Mouse (Mus musculus): ENCODE results near the gene Phf3. TPM values are rescaled to one million over a fixed set of nuclear protein-coding genes. Genes with fewer than 3 reads are reported as not detected.
A peak's percentile ranks its signal among the peaks of the same experiment; 100 is the strongest.

Phf3 gene
- total RNA-seq, 2 experiments from 2014 or later, result 75.6 to 110 TPM

GRCm38 (mm10) chr1:30839662-30840061 lies 34.1 kb downstream of the Phf3 start:
- no peak for DNase-seq (ENCODE audit: low spot score in 2 of 2)
- intact Hi-C loops (cut with DNase I), result no loop called here

GRCm38 (mm10) chr1:30835512-30835911 lies 38.2 kb downstream of the Phf3 start:
- intact Hi-C loops (cut with DNase I), result no loop called here
- no peak for DNase-seq (ENCODE audit: low spot score in 2 of 2)

DNA sequence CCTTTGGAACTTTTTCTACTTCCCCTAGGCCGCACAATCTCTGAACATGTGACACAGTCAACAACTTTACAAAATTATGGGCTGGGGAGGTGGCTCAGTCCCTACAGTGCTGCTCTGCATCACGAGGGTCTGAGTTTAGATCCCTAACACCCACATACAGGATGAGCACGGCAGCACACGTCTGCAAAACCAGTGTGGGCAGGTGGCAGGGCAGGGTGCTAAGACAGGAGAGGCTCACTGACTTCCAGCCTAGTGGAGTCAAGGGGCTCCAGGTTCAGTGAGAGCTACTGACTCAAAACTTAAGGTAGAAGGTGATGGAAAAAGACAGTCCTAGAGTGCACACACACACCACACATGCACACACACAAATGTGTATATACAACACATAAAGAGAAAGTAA lies 40.9 kb downstream of the Phf3 start:
- peak in 1 of 2 experiments; percentile 12 for DNase-seq (ENCODE audit: low spot score in 2 of 2)
- intact Hi-C loops (cut with DNase I), result no loop called here

DNA sequence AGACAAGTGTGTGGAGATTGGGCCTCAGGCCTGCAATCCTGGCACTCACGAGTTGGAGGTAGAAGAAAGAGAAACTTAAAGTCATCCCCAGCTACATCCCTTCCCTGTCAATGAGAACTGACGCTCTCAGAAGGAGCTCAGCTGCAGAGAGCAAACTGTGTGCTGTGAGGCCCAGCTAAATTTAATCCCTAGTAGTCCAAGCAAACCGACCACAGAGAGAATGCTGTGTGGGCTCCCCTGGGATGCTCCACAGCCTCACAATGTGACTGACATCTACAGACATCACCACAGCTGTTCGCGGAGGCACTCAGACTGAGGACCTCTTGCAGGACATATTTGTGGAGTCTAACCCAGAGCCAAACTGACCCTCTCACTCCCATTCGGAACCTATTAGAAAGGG lies 54.3 kb downstream of the Phf3 start:
- peak in 1 of 2 experiments; percentile 23 for DNase-seq (ENCODE audit: low spot score in 2 of 2)
- intact Hi-C loops (cut with DNase I), result no loop called here

DNA sequence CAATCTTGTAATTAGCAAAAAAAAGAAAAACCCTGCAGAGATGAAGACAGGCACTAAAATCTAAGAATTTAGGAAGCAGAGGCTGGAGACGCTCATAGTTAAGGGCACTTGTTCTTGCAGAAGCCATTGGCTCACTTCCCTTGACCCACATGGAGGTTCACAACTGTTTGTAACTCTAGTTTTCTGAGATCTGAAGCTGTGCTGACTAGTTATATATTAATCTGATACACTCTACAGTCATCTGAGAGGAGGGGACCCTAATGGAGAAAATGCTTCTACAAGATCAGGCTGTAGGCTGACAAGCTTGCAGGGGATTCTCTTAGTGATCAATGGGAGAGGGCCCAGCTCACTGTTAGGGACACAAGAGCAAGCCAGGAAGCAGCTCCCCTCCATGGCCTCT lies 58.1 kb downstream of the Phf3 start:
- DNase-seq (ENCODE audit: low spot score in 2 of 2), result no peak
- intact Hi-C loops (cut with DNase I), result no loop called here

DNA sequence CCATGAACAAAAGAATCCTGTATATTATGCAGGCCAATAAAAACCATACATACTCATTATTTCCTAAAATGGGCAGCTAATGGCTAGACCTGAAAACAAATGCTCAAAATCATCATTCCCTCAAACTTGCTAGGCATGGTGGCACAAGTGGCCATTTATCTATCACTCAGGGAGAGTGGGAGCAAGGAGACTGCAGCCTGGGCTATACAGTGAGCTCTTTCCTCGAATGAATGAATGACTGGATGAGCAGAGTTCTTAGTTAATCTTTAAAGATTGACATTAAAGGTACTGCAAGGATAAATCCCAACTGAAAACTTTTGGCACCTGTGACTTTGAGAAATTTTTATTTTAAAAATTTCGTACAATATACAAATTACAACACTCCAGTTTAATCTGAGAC lies 58.7 kb downstream of the Phf3 start:
- DNase-seq (ENCODE audit: low spot score in 2 of 2), result no peak
- intact Hi-C loops (cut with DNase I), result no loop called here

DNA sequence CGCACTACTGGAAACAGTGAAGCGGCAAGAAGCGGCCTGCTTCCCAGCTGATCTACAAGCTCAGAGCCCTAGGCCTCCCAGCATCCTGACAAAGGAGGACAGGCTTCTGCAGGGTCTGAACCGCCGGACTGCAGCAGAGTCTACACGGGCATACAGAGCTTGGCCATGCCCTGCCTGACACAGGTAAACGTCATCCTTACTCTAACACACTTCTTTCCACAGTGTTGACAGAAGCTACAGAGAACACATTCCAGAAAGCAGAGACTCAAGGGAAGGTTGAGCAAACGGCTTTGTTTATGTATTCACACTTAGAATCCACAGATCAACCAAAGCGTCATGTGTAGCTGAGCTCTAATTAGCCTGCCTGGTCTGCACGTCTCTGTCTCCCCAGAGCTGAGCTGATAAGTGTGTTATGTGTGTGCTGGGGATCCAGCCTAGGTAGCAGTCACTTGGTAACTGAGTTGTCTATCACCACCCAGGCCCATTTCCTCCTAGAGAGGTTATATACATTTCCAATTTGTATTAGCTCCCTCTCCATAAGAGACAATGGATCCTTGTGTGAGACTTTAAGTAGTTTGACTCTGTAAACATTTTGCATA lies 65.5 kb downstream of the Phf3 start:
- intact Hi-C loops (cut with DNase I), result no loop called here
- no peak for DNase-seq (ENCODE audit: low spot score in 2 of 2)

- intact Hi-C loops (cut with DNase I), result no loop called here
Measured at GRCm38 (mm10) chr1:30805688-30806285, 67.9 kb downstream of the Phf3 start.

GRCm38 (mm10) chr1:30804919-30805318 lies 68.8 kb downstream of the Phf3 start:
- intact Hi-C loops (cut with DNase I), result no loop called here
- DNase-seq (ENCODE audit: low spot score in 2 of 2), result no peak

More at GRCm38 (mm10) chr1:30805688-30806285, 67.9 kb downstream of the Phf3 start:
- no peak for DNase-seq (ENCODE audit: low spot score in 2 of 2)

DNA sequence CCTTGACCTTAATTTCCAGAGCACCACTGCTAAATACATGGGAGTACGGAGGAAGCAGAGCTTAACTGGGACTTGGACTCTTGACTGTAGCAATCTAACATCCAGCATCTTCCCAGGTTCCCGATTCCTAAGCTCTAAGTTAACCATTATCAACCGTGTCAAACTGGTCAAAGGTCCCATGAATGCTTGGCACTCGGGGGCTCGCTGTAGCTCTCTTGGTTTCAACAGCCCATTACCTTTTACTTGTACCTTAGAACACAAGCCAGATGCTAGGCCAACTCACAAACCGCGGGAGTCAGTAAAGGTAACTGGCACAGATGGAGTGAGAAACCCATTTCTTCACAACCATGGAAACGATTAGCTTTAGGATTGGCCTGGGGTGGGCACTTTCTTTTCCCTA lies 71.8 kb downstream of the Phf3 start:
- intact Hi-C loops (cut with DNase I), result no loop called here

DNA sequence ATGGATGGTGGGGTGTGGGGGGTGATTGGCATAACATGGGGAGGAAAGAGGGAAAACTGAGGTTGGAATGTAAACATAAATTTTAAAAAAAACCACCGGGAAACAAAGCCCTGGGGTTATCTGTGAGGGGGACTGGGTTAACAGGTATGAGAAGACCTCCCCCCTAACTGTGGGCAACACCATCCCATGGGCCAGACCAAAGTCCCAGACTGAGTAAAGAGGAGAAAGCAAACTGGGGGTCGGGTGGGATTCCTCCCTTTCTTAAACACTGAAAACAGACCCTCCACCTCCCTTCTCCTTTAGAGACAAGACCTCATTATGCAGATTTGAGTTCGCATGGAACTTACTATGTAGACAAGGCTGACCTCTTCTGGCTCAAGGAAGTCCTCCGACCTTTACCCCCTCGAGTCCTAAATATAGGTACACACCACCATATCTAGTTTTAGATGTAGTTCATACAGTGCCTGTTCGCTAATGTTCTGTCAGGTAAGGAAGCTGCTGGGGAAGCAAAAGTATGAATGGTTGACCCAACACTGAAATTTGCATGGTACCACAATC lies 74.4 kb downstream of the Phf3 start:
- intact Hi-C loops (cut with DNase I), result no loop called here
- DNase-seq (ENCODE audit: low spot score in 2 of 2), result no peak

More for the DNA sequence above, 71.8 kb downstream of the Phf3 start:
- no peak for DNase-seq (ENCODE audit: low spot score in 2 of 2)

DNA sequence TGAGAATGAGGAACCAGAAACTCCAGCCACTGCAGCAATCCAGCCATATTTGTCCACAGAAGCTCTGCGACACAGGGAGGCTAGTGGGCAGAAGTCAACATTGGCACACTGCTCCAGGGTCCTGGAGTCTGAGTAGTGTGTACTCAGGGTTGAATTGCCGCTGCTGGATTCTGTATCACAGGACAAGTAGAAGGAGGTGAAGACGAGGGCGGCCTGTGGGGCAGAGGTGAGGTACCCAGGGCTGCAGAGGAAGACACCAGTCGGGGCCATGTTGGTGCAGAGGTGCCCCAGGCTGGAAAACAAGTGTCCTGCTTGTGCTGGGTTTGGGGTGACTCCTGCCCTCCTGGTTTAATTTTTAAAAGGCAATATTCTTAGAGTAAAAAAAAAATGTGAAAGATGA lies 79.1 kb downstream of the Phf3 start:
- intact Hi-C loops (cut with DNase I), result loop anchor here (5.0 kb wide), 1 partner anchor 78 kb away; the partner anchor contains the start of gene Phf3

DNA sequence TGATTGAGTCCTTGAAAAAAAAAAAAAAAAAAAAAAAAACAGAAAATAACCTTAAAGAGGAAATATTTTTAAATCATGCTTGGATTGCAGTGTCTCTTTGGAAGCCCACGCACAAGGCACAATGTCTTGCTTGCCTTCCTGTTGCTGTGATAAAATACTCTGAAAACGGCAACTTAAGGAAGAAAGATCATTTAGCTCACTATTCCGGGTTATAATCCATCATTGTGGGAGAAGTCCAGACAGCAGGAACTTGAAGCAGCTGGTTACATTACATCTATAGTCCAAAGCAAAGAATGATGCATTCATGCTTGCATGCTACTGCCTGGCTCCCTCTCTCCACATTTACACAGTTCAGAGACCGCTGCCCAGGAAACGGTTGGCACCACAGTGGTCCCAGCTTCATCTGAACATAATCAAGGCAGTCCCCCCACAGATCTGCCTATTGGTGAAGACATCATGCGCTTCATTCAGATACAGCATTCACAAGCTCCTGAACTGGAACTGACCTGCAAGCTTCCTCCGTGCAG lies 80.3 kb downstream of the Phf3 start:
- no peak for DNase-seq (ENCODE audit: low spot score in 2 of 2)
- intact Hi-C loops (cut with DNase I), result loop anchor here (5.0 kb wide), 1 partner anchor 79 kb away; the partner anchor contains the start of gene Phf3

More for the DNA sequence above, 79.1 kb downstream of the Phf3 start:
- DNase-seq (ENCODE audit: low spot score in 2 of 2), result no peak

GRCm38 (mm10) chr1:30792935-30793334 lies 80.8 kb downstream of the Phf3 start:
- intact Hi-C loops (cut with DNase I), result loop anchor here (5.0 kb wide), 1 partner anchor 79 kb away; the partner anchor contains the start of gene Phf3
- no peak for DNase-seq (ENCODE audit: low spot score in 2 of 2)

GRCm38 (mm10) chr1:30790220-30790619 lies 83.5 kb downstream of the Phf3 start:
- DNase-seq (ENCODE audit: low spot score in 2 of 2), result no peak
- intact Hi-C loops (cut with DNase I), result loop anchor here (5.0 kb wide), 1 partner anchor 82 kb away; the partner anchor contains the start of gene Phf3

DNA sequence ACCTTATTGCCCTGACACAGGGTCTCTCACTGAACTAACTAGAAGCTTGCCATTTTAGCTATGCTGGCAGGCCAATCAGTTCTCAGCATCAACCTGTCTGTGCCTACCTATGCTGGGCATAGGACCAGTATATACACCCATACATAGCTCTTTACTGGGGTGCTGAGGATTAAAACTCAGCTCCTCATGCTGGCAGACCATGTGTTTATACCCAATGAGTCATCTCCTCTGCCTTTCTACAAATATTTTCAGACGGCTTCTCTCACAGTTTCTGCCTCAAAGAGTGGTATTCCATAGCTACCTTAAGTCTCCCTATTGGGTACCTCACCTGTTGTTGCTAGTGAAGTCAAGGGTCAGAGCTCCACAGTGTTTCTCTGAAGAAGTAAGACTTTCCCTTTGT lies 84.0 kb downstream of the Phf3 start:
- intact Hi-C loops (cut with DNase I), result loop anchor here (5.0 kb wide), 1 partner anchor 83 kb away; the partner anchor contains the start of gene Phf3
- DNase-seq (ENCODE audit: low spot score in 2 of 2), result no peak

DNA sequence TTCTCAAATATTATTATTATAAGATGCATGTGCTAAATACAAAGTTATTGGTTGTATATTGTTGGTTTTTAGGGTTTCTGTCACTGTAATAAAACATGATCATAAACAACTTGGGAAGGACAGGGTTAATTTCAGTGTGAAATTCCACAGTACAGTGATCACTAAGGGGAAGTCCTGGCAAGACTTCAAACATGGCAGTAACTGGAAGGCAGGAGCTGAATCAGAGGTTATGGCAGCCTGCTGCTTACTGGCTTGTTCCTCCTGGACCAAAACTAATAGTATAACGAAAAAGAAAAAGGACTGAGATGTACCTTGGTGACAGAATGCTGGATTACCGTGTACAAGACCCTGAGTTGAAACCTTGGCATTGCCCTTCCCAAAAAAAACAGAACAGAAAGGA lies 84.7 kb downstream of the Phf3 start:
- intact Hi-C loops (cut with DNase I), result no loop called here
- DNase-seq (ENCODE audit: low spot score in 2 of 2), result no peak

DNA sequence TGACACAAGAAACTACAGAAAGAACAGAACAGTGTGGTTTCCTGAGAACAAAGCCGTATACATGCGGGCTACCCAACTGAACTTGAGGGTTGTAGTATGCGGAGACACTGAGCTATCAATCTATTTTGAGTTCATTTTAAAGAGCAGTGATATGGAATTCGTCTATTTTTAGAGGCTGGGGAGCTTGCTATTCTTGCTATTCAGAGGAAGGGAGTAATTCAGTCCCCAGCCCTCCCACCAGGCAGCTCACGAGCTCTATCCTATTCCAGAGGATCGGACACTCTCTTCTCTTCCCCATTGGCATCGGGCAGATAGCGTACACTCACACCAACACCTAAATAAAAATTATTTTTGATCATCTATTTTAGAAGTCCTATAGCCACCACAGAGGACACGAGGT lies 87.1 kb downstream of the Phf3 start:
- no peak for DNase-seq (ENCODE audit: low spot score in 2 of 2)
- intact Hi-C loops (cut with DNase I), result no loop called here

DNA sequence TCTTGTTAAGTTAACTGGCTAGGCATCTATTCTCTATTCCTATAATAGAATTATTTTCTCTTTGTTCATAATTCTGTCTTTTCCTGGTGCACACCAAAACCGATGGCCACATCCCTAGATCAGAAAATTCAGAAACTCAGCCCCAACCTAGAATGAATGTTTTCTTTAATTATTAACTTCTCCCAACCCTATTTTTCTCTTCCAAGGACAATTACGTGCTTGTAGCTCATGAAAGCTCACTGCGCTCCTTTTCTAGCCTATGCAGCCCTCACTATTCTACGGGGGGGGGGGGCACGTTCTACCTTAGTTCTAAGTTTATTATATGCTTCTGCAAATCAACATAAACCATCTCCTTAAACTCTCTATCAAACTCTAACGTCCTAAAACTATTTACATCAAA lies 90.0 kb downstream of the Phf3 start:
- intact Hi-C loops (cut with DNase I), result loop anchor here (5.0 kb wide), 1 partner anchor 149 kb away; no protein-coding TSS in a partner anchor

DNA sequence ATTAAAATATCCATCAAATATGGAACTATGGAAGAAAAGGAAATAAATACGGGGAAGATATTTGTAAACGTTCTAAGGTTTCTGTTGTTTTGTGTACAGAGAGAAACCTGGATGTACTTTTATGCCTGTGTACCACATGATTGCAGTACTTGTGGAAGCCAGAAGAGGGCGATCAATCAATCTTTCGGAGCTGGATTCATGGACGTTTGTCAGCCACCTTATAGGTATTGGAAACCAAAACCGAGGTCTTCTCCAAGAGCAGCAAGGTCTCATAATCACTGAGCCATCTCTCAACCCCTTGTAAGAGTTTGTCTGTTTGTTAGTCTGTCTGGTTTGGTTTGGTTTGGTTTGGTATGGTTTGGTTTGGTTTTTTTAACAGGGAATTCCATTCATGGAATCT lies 93.4 kb downstream of the Phf3 start:
- intact Hi-C loops (cut with DNase I), result loop anchor here (5.0 kb wide), 1 partner anchor 152 kb away; no protein-coding TSS in a partner anchor

More for the DNA sequence above, 90.0 kb downstream of the Phf3 start:
- no peak for DNase-seq (ENCODE audit: low spot score in 2 of 2)

More for the DNA sequence above, 93.4 kb downstream of the Phf3 start:
- no peak for DNase-seq (ENCODE audit: low spot score in 2 of 2)

Measured in left cerebral cortex, postnatal 36 days (tissue).